Mouse (Mus musculus): ENCODE measurements around the gene Camkv. TPM values are rescaled to one million over a fixed set of nuclear protein-coding genes. Genes with fewer than 3 reads are reported as not detected.

The Camkv gene
- total RNA-seq (2017): 0.32 TPM in 1 of 2 replicates, not detected in the other

DNA sequence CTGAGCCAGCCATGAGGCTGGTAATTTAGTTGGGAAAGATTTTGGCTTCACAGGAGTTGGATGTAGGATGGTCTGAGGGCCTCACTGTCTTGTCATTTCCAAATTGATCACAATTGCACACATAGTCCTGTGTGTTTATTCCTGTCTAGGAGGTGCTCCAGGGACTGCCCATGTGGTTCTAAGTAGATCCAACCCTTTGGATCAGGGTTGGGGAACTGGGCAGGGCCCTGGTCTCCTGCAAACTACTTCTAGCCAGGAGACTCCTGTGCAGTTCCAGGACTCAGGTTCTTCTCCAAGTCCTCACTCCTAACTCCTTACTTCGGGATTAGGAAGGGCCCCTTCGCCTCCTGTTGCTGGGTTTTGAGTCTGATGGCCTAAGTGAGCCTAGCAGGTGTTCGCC lies at the start of gene Camkv:
Gene Camkv (plus strand): TSS at position 301 of the 400 bp plus-strand sequence.
- no peak for ATAC-seq (replicated peaks; ENCODE audit: low read depth, poor library complexity, severe bottlenecking)

DNA sequence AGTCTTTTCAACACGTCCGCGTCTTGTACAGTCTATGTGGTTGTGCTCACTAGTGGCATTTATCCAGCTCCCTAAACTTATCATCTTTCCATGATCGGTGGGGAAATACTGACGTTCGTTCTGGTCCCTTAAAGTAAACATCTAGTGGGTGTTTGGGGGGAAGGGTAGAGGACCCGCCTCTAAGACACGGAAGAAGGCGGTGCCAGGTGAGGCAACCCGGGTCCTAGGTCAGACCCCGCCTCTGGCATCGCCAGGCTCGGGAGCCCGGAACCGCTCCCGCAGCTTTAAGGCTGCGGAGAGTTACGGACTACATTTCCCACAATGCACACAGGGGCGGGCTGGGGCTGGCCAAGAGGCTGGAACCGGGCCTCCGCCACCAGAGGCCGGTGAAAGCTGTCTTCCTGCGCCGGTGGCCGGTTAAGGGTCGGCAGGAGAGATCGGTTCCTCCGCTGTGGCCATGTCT lies 47.6 kb upstream of the Camkv start, which contains the start of gene Mon1a:
Gene Mon1a (plus strand): TSS at position 348 of the 463 bp plus-strand sequence.
- peak; percentile 97 for ATAC-seq (replicated peaks; ENCODE audit: low read depth, poor library complexity, severe bottlenecking)

DNA sequence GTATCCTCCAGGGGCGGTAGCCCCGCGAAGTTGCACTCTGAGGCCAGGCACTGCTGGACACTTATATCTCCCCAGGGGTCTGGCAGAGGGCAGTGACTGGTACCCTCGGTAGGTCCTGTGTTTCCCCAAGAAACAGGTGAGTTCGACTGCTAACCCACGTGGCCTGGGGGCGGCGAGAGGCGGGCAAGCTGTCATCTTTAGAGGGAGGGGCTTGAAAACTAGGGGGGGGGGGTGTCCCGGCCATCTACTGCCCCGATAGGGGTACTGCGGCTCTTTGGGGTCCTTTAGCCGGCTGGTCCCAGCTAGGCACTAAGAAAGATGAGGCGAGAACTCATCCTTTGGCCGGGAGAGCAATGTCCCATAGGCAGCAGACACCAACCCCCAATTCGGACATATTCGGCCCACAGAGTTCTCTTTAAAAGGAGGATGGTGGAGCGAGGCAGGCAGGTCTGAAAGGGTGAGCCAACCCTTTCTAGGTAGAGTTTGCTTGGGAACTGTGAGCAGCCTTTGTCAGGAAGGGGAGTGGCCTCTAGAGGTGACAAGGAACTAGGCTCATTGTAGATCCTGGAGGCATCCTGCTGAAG lies 47.1 kb upstream of the Camkv start:
- ATAC-seq (replicated peaks; ENCODE audit: low read depth, poor library complexity, severe bottlenecking): peak; percentile 46

DNA sequence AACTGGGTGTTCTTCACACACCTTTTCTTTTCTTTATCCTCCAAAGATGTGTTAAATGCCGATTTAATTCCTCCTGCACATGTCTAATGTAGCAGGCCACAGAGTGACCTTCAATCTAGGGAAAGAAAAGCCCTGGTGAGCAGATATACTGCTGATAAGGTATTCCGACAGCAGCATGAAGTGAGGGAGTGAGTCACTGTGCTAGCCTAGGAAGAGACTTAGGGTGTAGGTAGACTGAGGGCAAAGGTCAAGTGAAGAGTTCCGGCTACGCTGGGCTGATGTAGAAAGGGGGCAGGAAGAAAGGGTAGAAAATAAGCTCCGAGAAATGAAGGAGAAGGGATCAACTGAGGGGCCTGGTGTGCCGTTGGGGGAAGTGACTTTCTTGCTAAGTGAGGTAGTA lies 45.2 kb upstream of the Camkv start:
- ATAC-seq (replicated peaks; ENCODE audit: low read depth, poor library complexity, severe bottlenecking): no peak

DNA sequence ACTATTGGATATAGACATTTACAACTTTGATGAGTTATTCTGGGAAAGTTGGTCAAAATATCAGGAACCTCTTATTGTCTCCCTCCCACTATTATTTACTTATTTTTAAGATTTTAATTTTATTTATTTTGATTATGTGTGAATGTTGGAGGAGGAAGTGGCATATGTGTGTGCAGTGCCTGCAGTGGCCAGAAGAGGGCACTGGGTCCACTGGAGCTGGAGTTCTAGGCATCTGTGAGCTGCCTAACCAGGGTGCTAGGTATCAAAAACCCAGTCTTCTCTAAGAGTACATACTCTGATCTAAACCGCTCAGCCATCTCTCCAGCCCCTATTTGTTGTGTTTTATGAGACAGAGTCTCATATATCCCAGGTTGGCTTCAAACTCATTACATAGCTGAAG lies 44.5 kb upstream of the Camkv start:
- ATAC-seq (replicated peaks; ENCODE audit: low read depth, poor library complexity, severe bottlenecking): no peak

DNA sequence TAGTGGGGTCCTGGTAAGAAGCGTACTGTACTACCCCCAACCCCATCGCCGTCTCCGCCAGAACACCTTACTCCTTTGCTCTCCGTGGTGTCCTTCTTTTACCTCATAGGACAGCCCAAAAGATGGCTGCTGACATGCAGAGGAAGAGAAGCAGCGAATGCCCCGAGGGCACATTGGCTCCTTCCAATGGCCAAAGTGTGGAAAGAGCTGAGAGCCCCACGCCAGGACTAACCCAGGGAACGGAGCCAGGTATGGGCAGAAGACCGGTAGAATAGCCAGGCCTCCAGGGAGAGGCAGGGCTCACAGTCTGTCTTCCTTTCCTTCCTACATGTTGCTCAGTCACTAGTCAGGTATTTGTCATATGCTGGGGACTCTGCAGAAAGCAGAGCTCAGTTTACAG lies 36.9 kb upstream of the Camkv start:
- no peak for ATAC-seq (replicated peaks; ENCODE audit: low read depth, poor library complexity, severe bottlenecking)

DNA sequence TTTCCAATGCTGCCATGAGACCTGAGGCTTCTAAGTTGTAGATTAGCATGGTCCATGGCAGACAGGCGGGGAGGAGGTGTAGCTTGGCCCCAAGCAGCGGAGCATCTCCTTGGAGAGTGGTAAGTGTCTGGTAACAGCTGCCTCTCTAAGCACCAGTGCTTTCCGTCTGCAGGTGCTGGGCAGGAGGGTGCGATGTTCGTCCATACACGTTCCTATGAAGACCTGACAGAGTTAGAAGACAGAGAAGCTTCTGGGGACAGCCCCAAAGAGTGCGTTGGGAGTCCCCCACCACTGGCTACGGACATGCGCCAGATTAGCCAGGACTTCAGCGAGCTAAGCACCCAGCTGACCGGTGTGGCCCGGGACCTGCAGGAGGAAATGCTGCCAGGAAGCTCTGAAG lies 35.6 kb upstream of the Camkv start:
- no peak for ATAC-seq (replicated peaks; ENCODE audit: low read depth, poor library complexity, severe bottlenecking)

DNA sequence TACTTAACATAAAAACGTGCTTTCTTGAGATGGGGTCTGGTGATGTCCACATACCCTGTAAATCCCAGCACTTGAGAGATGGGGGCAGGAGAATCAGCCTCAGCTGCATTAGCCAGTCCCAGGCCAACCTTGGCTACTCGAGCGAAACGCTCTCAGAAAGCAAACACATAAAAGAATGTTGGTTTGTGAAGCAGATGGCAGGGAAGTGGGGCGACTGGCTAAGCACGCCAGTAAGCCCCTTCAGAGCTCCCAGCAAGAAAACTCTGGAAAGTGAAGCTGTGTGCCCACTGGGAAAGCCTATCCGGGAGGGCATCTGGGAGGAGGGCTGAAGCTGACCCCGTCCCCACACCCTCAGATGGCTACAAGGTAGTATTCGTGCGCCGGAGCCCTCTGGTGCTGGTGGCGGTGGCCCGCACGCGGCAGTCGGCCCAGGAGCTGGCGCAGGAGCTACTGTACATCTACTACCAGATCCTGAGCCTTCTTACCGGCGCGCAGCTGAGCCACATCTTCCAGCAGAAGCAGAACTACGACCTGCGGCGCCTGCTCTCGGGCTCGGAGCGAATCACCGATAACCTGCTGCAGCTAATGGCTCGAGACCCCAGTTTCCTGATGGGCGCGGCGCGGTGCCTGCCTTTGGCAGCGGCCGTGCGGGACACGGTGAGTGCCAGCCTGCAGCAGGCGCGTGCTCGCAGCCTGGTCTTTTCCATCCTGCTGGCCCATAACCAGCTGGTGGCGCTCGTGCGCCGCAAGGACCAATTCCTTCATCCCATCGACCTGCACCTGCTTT lies 34.4 kb upstream of the Camkv start:
- peak; percentile 65 for ATAC-seq (replicated peaks; ENCODE audit: low read depth, poor library complexity, severe bottlenecking)

DNA sequence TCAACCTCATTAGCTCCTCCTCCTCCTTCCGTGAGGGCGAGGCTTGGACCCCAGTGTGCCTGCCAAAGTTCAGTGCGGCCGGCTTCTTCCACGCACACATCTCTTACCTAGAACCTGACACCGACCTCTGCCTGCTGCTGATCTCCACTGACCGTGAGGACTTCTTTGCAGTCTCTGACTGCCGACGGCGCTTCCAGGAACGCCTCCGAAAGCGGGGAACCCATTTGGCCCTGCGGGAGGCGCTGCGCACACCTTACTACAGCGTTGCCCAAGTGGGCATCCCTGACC lies 33.9 kb upstream of the Camkv start:
- no peak for ATAC-seq (replicated peaks; ENCODE audit: low read depth, poor library complexity, severe bottlenecking)

DNA sequence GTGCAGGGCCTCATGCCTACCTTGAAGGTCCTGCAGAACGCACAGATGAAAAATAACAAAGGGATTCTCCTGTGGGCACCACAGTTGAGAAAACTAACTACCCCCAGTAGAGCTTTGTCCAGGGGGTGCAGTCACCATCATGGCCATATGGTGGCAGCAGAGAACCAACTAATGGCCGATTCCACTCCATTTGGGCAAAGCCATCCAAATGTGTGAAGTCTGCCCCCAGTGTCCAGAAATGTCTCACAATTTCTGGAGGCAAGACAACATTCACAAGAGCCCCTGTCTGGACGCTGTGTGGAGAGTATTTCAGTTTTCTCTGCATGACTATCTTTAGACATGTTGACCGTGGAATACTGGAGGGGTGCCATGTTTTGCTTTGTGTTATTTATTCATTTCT lies 30.7 kb upstream of the Camkv start:
- peak; percentile 81 for ATAC-seq (replicated peaks; ENCODE audit: low read depth, poor library complexity, severe bottlenecking)

DNA sequence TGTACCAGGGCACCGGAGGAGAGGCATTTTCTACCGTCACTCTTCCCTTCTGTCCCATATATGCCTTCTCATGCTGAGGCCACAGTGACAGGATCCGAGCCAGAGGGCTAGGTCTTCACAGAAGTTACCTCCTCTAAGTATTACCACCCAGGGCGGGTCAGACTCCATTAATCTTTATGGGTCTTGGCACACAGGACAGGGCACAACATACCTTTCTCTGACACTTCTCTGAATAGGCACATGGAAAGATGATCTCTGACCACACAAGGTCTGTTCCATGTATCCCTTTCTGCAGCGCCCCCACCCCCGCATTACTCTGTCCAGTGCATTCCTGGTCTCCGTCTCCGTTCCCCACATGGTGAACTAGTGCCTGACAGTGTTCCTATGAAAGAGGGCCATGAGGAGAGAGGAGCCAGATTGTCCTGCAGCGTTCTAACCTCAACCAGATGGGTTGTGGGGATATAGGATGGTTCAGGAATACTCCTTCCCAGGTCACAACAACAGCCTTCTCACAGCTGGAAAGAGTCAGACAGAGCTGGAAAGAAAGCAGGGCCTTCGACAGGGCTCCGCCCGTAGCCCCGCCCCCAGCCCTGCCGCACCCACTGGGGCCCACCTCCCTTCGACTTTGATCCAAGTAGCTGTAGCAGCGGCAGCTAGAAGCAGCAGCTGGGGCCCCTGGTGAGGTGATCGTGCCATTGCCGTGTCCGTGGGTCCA lies 29.1 kb upstream of the Camkv start, which contains the start of gene Mst1r:
Gene Mst1r (plus strand): TSS at position 622 of the 715 bp plus-strand sequence.
- ATAC-seq (replicated peaks; ENCODE audit: low read depth, poor library complexity, severe bottlenecking): peak; percentile 67

DNA sequence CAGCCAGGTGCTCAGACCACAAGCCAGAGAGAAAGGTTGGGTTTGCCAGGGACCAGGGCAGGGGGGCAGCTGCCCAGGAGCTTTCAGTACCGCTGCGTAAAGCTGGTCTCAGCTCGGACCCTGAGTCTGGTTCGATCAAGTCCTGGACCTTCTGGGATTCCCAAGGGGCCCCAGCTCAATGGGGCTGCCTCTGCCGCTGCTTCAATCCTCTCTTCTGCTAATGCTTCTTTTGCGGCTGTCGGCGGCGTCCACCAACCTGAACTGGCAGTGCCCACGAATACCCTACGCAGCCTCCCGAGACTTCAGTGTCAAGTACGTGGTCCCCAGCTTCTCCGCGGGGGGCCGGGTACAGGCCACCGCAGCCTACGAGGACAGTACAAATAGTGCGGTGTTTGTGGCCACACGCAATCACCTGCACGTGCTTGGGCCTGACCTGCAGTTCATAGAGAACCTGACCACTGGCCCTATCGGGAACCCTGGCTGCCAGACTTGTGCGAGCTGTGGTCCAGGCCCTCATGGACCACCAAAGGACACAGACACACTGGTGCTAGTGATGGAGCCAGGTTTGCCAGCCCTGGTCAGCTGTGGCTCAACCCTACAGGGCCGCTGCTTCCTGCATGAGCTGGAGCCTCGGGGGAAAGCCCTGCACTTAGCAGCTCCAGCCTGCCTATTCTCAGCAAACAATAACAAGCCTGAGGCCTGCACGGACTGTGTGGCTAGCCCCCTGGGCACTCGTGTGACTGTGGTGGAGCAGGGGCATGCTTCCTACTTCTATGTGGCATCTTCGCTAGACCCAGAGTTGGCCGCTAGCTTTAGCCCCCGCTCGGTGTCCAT lies 28.3 kb upstream of the Camkv start:
- ATAC-seq (replicated peaks; ENCODE audit: low read depth, poor library complexity, severe bottlenecking): no peak

DNA sequence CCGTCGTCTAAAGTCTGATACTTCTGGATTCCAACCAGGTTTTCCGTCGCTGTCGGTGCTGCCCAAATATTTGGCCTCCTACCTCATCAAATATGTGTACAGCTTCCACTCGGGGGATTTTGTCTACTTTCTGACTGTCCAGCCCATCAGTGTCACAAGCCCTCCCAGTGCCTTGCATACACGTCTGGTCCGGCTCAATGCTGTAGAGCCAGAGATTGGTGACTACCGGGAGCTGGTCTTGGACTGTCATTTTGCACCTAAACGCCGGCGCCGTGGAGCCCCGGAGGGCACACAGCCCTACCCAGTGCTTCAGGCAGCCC lies 27.7 kb upstream of the Camkv start:
- ATAC-seq (replicated peaks; ENCODE audit: low read depth, poor library complexity, severe bottlenecking): no peak

DNA sequence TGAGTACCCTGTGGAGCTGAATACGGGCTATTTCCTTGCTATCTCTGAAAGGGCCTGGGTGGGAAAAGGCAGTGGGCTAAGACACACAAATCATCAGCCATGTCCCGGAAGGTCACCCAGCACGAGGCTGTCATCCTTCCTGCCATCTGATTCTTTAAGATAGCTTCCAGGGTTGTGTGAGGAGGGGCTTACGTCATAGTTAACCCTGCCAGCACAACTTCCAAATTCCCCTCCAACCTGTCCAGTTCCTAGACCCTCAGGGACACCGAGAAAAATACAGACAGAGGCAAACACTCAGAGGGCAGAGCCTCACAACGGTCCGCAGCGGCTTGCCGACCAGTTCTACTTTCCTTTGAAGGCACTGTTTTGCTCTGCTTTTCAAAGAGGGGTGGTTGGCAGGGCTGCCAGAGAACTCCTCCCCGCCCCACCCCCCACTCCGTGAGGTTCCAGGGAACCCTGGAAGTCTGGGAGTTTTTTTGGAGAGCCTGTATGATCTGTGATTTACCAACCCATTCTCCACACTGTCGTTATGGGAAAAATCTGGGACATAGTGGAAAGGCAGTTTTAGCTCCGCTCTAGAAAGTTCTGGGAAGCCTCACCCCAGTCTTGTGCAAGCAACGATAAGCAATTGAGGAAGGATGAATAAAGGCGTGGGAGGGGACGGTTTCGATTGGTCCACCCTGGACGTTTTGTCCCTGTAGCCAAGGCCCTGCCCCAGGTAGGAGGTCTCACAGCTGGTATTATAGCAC lies 26.9 kb upstream of the Camkv start:
- no peak for ATAC-seq (replicated peaks; ENCODE audit: low read depth, poor library complexity, severe bottlenecking)

DNA sequence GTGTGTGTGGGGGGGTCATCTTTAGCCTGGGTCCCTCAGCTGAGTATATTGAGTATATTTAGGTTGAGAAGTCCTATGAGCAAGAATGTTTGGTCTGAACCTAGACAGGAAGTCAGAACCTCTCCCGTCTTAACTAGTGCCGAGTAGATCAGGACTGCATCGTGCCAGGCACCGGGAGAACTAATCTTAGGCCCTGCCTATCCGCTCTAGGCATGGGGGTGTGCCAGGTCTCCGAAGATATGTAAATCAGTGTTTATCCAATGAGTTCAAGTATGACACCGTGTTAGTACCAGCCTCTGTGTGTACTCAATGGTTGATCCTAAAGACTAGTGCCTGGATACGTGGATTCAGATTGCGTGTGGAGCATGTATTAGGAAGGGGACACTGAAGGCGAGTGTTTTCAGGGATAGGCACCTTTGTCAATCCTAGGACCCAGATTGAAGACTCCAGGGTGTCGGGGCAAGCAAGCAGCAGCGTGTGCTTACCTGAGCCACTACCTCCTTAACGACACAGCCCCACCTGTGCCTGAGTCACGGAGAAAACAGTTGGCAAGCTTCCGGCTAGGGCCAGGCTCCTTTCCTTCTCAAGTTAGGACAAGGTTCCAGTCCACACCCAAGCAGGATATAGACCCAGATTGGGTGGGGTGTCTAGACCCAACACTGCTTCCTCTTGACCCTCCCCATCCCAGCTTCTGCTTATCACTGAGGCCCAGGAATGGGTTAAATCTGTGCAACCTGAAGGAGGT lies 25.3 kb upstream of the Camkv start:
- no peak for ATAC-seq (replicated peaks; ENCODE audit: low read depth, poor library complexity, severe bottlenecking)

DNA sequence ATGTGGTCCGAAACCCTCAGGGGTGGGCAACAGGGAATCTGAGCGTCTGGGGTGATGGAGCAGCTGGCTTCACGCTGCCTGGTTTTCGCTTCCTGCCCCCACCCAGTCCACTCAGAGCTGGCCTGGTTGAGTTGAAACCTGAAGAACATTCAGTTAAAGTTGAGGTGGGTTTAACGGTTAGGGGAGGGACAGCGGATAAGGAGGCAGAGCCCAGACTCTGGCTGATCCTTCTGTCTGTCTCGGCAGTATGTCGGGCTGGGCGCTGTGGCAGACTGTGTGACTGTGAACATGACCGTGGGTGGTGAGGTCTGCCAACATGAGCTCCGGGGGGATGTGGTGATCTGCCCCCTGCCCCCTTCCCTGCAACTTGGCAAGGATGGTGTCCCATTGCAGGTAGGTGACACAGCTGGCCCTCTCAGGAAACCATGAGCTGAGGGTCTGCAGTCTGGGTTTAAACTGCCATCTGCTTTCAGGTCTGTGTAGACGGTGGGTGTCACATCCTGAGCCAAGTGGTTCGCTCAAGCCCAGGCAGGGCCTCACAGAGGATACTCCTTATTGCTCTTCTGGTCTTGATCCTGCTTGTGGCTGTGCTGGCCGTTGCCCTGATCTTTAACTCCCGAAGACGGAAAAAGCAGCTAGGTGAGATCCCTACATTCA lies 20.6 kb upstream of the Camkv start:
- ATAC-seq (replicated peaks; ENCODE audit: low read depth, poor library complexity, severe bottlenecking): no peak

DNA sequence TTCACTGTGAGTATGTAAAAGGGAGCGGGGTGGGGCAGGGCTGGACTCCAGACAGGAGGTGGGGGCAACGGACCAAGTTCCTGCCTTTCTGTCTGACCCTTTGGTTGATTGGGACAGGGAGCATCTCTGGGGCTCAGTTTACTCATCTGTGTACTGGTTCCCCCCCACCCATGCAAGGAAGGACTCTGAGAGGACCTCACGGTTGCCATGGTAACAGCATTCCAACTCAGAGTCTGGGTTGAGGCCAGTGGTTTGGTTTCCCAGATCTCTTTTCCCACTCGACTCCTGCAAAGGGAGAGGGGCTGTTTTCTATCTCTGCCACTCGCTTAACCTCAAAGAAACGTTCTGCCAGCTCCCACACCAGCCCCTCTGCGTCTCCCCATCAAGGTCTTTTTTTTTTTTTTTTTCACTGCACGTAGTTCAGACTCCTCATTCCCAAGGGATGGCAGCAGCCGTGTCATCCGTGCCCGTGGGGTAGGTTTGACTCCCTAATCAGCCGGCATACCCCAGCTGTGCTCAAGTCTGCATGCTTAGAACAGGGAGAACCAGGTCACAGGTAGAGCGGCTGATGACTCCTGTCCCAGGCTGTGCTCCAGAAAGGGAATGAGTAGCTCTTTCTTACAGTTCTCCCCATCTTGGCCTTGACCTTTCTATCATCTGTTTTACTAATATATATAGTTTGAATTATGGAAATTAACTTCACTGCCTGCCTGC lies 17.4 kb upstream of the Camkv start:
- no peak for ATAC-seq (replicated peaks; ENCODE audit: low read depth, poor library complexity, severe bottlenecking)

DNA sequence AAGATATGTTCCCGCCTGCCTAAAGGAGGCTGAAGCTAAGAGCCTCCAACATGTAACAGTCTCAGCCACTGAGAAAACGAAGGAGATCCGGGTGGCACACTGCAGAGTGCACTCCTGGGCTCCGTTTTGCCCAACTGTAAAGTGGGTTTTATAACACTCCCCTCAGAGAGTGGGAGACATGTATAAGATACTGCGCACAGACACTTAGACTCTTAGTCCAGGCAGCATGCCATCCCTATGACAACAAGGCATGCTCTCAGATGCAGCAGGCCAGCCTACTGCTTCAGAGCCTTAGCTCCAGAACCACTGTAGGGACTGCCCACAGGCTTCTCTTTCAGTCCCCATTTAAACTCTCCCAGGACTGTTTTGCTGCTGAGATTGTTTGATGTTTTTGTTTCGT lies 16.6 kb upstream of the Camkv start:
- ATAC-seq (replicated peaks; ENCODE audit: low read depth, poor library complexity, severe bottlenecking): no peak

Data from common myeloid progenitor, adult 5-6 weeks (primary cell).